Mouse (Mus musculus) ES-E14 (cell line): ENCODE data around the gene Sh3pxd2a.

Experiments
- HCFC1 ChIP-seq: IDR thresholded peaks from 2 replicates; pipeline ENCODE4 v1.6.1; 2012; ENCODE audit warnings: low read length, inconsistent platforms, borderline replicate concordance; ENCODE audit not compliant: insufficient read depth
- MAFK ChIP-seq: IDR thresholded peaks from 2 replicates; pipeline ENCODE4 v1.6.1; 2014; ENCODE audit warnings: mild to moderate bottlenecking, low read depth, low read length, inconsistent platforms; ENCODE audit not compliant: insufficient read depth
- ZC3H11A ChIP-seq: IDR thresholded peaks from 2 replicates; pipeline ENCODE4 v1.6.1; 2012; ENCODE audit warnings: low read depth, mild to moderate bottlenecking, inconsistent platforms, low read length, borderline replicate concordance
- ZNF384 ChIP-seq: IDR thresholded peaks from 2 replicates; pipeline ENCODE4 v1.6.1; 2012; ENCODE audit warnings: low read depth, low read length, inconsistent platforms

DNA sequence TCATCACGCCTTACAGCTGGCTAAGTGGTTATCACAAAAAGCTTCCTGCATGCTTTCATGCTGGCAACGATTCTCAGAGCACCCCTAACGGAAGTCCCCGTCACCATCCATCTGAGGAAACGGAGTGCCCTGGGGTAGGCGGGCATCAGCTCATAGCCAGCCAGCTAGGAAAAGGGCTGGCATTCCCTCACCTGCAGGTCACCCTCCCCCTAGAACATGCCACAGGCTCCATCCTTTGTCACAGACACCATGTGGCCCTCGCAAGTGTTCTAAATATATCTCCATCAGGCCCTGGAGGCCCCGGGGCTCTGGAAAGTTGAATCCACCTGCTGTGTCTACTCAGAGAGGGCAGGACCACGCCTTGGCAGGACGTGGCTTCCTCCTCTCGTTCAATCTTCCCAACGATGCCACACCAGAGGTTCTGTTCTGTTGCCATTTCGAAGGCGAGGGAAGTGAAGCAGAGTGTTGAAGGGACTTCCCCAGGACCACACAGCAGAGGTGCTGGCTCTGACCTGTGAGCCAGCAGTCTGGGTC is 15.5 kb downstream of the Sh3pxd2a start:
- TF ChIP-seq MAFK (no peak), HCFC1 (no peak), ZNF384 (no peak), ZC3H11A (no peak)
